Mouse (Mus musculus): ENCODE data around the gene Slc26a10. TPM values are rescaled to one million over a fixed set of nuclear protein-coding genes. Genes with fewer than 3 reads are reported as not detected.

The Slc26a10 gene
- polyA plus RNA-seq, 2 experiments = 1.3 to 1.7 TPM

GRCm38 (mm10) chr10:127145303-127145702 lies 35.1 kb downstream of the Slc26a10 start:
- no peak for ATAC-seq (ENCODE audit: insufficient read depth)
- 67% methylated on average over 5 of the region's 5 CpGs for WGBS (ENCODE audit: insufficient replicate concordance)

GRCm38 (mm10) chr10:127144536-127144935 lies 35.9 kb downstream of the Slc26a10 start:
- Histone ChIP-seq H3K9me3 (ENCODE audit: control insufficient read depth, low read length) (no peaks in the 10 kb centered on the region), H3K4me1 (replicated peaks; ENCODE audit: control insufficient read depth in 2 of 2, insufficient read depth in 2 of 2, low read length in 1 of 2) (0 out of 4 replicates have a peak, but pooled peaks cover 0 to 2% of the 10 kb centered on the region in 2 experiments), H3K4me3 (ENCODE audit: insufficient read depth in 1 of 2, low read depth in 2 of 2, low read length in 2 of 2) (no peak overlapping the region), H3K9ac (replicated peaks) (no peak overlapping the region), H3K27ac (no peak overlapping the region), H3K4me2 (ENCODE audit: low read depth) (no peak overlapping the region), H3K27me3 (ENCODE audit: control insufficient read depth, insufficient read depth, low read length) (no peaks in the 10 kb centered on the region), H3K36me3 (replicated peaks; ENCODE audit: control insufficient read depth, insufficient read depth, low read depth) (no peaks in the 10 kb centered on the region)
- no peak for ATAC-seq (ENCODE audit: insufficient read depth)
- TF ChIP-seq CTCF (IDR thresholded peaks at IDR 0.05; ENCODE audit: low read depth) = no peak
- no peak for DNase-seq (ENCODE audit: low read depth in 3 of 3, low spot score in 3 of 3)
- 64% methylated on average over 7 of the region's 7 CpGs for WGBS (ENCODE audit: insufficient replicate concordance)

More at GRCm38 (mm10) chr10:127145303-127145702, 35.1 kb downstream of the Slc26a10 start:
- H3K4me1 ChIP-seq (replicated peaks; ENCODE audit: control insufficient read depth in 2 of 2, insufficient read depth in 2 of 2, low read length in 1 of 2) = 0 out of 4 replicates have a peak, but pooled peaks cover 0 to 2% of the 10 kb centered on the region in 2 experiments
- H3K27ac ChIP-seq = no peak overlapping the region
- no peak overlapping the region for H3K4me2 ChIP-seq (ENCODE audit: low read depth)
- no peak for DNase-seq (ENCODE audit: low read depth in 3 of 3, low spot score in 3 of 3)
- H3K9me3 ChIP-seq (ENCODE audit: control insufficient read depth, low read length) = no peaks in the 10 kb centered on the region
- TF ChIP-seq EP300 (IDR thresholded peaks at IDR 0.05; ENCODE audit: low read depth) (no peak), CTCF (IDR thresholded peaks at IDR 0.05; ENCODE audit: low read depth) (no peak)
- H3K9ac ChIP-seq (replicated peaks) = no peak overlapping the region
- H3K36me3 ChIP-seq (replicated peaks; ENCODE audit: control insufficient read depth, insufficient read depth, low read depth) = no peaks in the 10 kb centered on the region
- H3K27me3 ChIP-seq (ENCODE audit: control insufficient read depth, insufficient read depth, low read length) = no peaks in the 10 kb centered on the region
- H3K4me3 ChIP-seq (ENCODE audit: insufficient read depth in 1 of 2, low read depth in 2 of 2, low read length in 2 of 2) = no peak overlapping the region

GRCm38 (mm10) chr10:127143228-127143627 lies 37.2 kb downstream of the Slc26a10 start:
- TF ChIP-seq EP300 (IDR thresholded peaks at IDR 0.05; ENCODE audit: low read depth) = no peak
- no peak for TF ChIP-seq CTCF (IDR thresholded peaks at IDR 0.05; ENCODE audit: low read depth)
- no peak for ATAC-seq (ENCODE audit: insufficient read depth)
- no peak overlapping the region for H3K27ac ChIP-seq

GRCm38 (mm10) chr10:127141500-127141899 lies 38.9 kb downstream of the Slc26a10 start:
- H3K27me3 ChIP-seq (ENCODE audit: control insufficient read depth, insufficient read depth, low read length) = no peaks in the 10 kb centered on the region
- no peak overlapping the region for H3K4me2 ChIP-seq (ENCODE audit: low read depth)
- H3K4me3 ChIP-seq (ENCODE audit: insufficient read depth in 1 of 2, low read depth in 2 of 2, low read length in 2 of 2) = no peak overlapping the region
- H3K9ac ChIP-seq (replicated peaks) = no peak overlapping the region
- no peaks in the 10 kb centered on the region for H3K9me3 ChIP-seq (ENCODE audit: control insufficient read depth, low read length)
- no peak for TF ChIP-seq CTCF (IDR thresholded peaks at IDR 0.05; ENCODE audit: low read depth)
- no peak for TF ChIP-seq EP300 (IDR thresholded peaks at IDR 0.05; ENCODE audit: low read depth)
- ATAC-seq (ENCODE audit: insufficient read depth) (no peak), DNase-seq (ENCODE audit: low read depth in 3 of 3, low spot score in 3 of 3) (no peak)
- 51% methylated on average over 8 of the region's 8 CpGs for WGBS (ENCODE audit: insufficient replicate concordance)
- no peaks in the 10 kb centered on the region for H3K36me3 ChIP-seq (replicated peaks; ENCODE audit: control insufficient read depth, insufficient read depth, low read depth)
- peaks cover 2 to 23% of the 10 kb centered on the region in 2 experiments for H3K4me1 ChIP-seq (replicated peaks; ENCODE audit: control insufficient read depth in 2 of 2, insufficient read depth in 2 of 2, low read length in 1 of 2)
- H3K27ac ChIP-seq = no peak overlapping the region

More at GRCm38 (mm10) chr10:127143228-127143627, 37.2 kb downstream of the Slc26a10 start:
- no peaks in the 10 kb centered on the region for H3K36me3 ChIP-seq (replicated peaks; ENCODE audit: control insufficient read depth, insufficient read depth, low read depth)
- DNase-seq (ENCODE audit: low read depth in 3 of 3, low spot score in 3 of 3) = no peak
- 73% methylated on average over 8 of the region's 8 CpGs for WGBS (ENCODE audit: insufficient replicate concordance)
- no peak overlapping the region for H3K4me3 ChIP-seq (ENCODE audit: insufficient read depth in 1 of 2, low read depth in 2 of 2, low read length in 2 of 2)
- no peak overlapping the region for H3K4me2 ChIP-seq (ENCODE audit: low read depth)
- H3K9ac ChIP-seq (replicated peaks) = no peak overlapping the region
- no peaks in the 10 kb centered on the region for H3K27me3 ChIP-seq (ENCODE audit: control insufficient read depth, insufficient read depth, low read length)
- H3K4me1 ChIP-seq (replicated peaks; ENCODE audit: control insufficient read depth in 2 of 2, insufficient read depth in 2 of 2, low read length in 1 of 2) = peaks cover 0 to 10% of the 10 kb centered on the region in 2 experiments; a peak in 2 of 4 replicates
- no peaks in the 10 kb centered on the region for H3K9me3 ChIP-seq (ENCODE audit: control insufficient read depth, low read length)

GRCm38 (mm10) chr10:127140971-127141370 lies 39.5 kb downstream of the Slc26a10 start:
- no peaks in the 10 kb centered on the region for H3K9me3 ChIP-seq (ENCODE audit: control insufficient read depth, low read length)
- H3K27ac ChIP-seq = no peak overlapping the region
- no peaks in the 10 kb centered on the region for H3K36me3 ChIP-seq (replicated peaks; ENCODE audit: control insufficient read depth, insufficient read depth, low read depth)
- WGBS (ENCODE audit: insufficient replicate concordance) = 69% methylated on average over 11 of the region's 11 CpGs
- TF ChIP-seq EP300 (IDR thresholded peaks at IDR 0.05; ENCODE audit: low read depth) (no peak), CTCF (IDR thresholded peaks at IDR 0.05; ENCODE audit: low read depth) (no peak)
- no peaks in the 10 kb centered on the region for H3K27me3 ChIP-seq (ENCODE audit: control insufficient read depth, insufficient read depth, low read length)
- ATAC-seq (ENCODE audit: insufficient read depth) (no peak), DNase-seq (ENCODE audit: low read depth in 3 of 3, low spot score in 3 of 3) (no peak)
- peaks cover 7 to 28% of the 10 kb centered on the region in 2 experiments for H3K4me1 ChIP-seq (replicated peaks; ENCODE audit: control insufficient read depth in 2 of 2, insufficient read depth in 2 of 2, low read length in 1 of 2)
- H3K9ac ChIP-seq (replicated peaks) = no peak overlapping the region
- no peak overlapping the region for H3K4me2 ChIP-seq (ENCODE audit: low read depth)
- no peak overlapping the region for H3K4me3 ChIP-seq (ENCODE audit: insufficient read depth in 1 of 2, low read depth in 2 of 2, low read length in 2 of 2)
